Mouse (Mus musculus): ENCODE results near the gene Arl6. TPM values are rescaled to one million over a fixed set of nuclear protein-coding genes. Genes with fewer than 3 reads are reported as not detected.

Arl6 gene
- polyA plus RNA-seq, 1 experiment from 2014 or later: 51.8 TPM

DNA sequence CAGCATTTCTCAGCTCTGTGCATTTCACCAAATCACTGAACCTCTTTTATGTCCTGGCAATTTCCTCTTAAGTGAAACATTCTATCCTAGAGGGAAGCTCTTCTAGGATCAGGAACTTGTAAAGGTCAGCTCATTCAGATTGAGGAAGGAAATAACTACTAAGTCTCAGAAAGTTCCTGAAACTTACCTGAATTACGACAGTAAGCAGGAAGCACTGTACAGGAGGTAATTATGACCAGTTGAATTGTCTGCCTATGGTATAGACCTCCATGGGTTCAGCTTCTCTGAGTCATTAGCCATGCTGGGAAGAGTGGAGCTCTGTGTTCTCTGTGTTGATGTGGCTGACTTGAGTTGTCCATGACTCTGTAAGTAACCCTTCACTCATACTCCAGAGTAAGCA, 28.4 kb downstream of the Arl6 start:
- POLR2A ChIA-PET: no interaction called here
- no peak for TF ChIP-seq CTCF (IDR thresholded peaks at IDR 0.05)
- CTCF ChIA-PET: no interaction called here
- in situ Hi-C loops (cut with MboI; ENCODE audit: low pct_unique_long_range_greater_than_20kb): no loop called here
- H3K27me3 ChIP-seq: no peaks in the 10 kb centered on the region
- no peak for ATAC-seq
- DNase-seq (ENCODE audit: low read depth, low spot score): no peak

DNA sequence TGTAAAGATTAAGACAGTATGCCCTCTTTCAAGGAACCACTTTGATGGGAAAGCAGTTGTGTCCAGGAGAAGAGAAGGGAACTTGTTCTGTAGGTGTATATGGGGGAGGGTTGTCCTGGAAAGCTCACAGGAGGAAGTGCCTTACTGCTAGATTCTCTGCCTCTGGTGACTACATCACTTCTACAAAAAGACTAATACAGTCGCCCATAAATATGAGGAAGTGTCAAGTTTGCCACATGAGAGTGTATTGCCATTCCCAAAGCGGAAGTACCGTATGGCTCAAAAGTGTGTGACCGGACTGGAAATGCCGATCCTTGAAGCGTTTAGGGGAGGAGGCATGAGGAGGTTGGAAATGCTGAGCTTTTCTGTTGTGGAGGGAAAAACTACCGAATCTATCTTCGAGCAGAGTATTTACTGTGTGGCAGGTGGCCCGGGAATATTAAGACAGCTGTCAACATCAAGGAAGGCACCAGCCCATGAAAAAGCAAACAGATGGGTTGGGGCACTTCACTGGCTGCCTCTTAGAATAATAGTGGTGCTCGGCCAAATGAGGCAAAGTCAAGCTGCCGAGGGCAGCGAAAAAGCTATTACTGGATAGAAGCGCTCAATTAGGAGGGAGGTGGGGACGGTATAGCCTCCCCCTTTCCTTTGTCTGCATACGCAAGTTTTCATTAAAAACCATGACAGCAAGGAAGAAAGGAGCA, 35.0 kb downstream of the Arl6 start:
- POLR2A ChIA-PET: no interaction called here
- no peak for ATAC-seq
- in situ Hi-C loops (cut with MboI; ENCODE audit: low pct_unique_long_range_greater_than_20kb): no loop called here
- TF ChIP-seq CTCF (IDR thresholded peaks at IDR 0.05): no peak
- no peak for DNase-seq (ENCODE audit: low read depth, low spot score)
- no peaks in the 10 kb centered on the region for H3K27me3 ChIP-seq
- CTCF ChIA-PET: no interaction called here

- in situ Hi-C loops (cut with MboI; ENCODE audit: low pct_unique_long_range_greater_than_20kb): no loop called here
- DNase-seq (ENCODE audit: low read depth, low spot score) (no peak), ATAC-seq (peak; percentile 98)
- CTCF ChIA-PET: interaction anchor here (1.0 to 1.4 kb wide), 2 partner anchors 18 to 102 kb away, joined by 3 read pairs; no protein-coding TSS in a partner anchor
- H3K27me3 ChIP-seq: no peaks in the 10 kb centered on the region
- peak; percentile 61 for TF ChIP-seq CTCF (IDR thresholded peaks at IDR 0.05)
- POLR2A ChIA-PET: interaction anchor here (1.0 kb wide), 1 partner anchor 97 kb away, joined by 3 read pairs; no protein-coding TSS in a partner anchor
These were observed 38.6 kb downstream of the Arl6 start, which contains the start of gene Crybg3 for GRCm38 (mm10) chr16:59600311-59601251. Crybg3 (minus strand) TSS chr16:59600979.

DNA sequence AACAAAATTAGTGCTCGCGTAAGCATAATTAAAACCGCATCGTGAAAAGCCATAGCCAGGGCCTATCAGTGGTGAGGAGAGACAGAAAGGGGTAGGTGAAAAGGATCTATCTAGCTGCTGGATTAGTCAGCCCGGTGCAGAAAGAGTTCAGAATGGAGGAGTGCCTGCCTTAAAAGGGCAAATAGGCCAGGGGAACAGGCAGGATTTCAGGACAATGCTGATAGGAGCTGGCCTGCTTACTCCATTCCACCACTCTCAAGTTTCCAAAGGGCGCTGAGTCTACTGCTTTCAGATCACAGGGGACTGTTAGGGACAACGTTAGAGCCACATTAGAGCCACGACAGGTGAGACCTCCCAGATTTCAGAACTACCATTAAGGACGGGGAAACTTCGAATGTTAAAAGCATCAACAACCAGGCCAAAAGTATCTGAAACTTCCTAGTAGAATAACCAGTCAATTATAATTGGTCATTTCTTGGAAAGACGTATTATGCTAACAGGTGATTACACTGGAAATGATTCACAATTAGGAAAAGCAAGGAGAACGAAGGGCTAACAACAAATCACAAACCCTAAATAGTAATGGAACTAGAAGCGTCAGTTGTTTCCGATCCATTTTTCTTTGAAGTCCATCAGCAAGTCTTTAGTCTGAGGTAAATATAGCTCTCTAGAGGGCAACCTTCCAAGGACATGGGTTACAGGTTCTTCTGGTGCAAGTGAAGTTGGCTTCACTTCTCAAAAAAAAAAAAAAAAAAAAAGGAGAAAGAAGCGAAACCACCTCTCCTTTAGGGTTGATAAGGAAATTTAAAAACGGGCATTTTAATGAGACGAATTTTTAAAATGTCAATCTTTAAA, 39.6 kb downstream of the Arl6 start:
- ATAC-seq: no peak
- no peak for DNase-seq (ENCODE audit: low read depth, low spot score)
- CTCF ChIA-PET: interaction anchor here (1.4 kb wide), 1 partner anchor 18 kb away, joined by 3 read pairs; no protein-coding TSS in a partner anchor
- H3K27me3 ChIP-seq: no peaks in the 10 kb centered on the region
- POLR2A ChIA-PET: no interaction called here
- in situ Hi-C loops (cut with MboI; ENCODE audit: low pct_unique_long_range_greater_than_20kb): no loop called here
- no peak for TF ChIP-seq CTCF (IDR thresholded peaks at IDR 0.05)

GRCm38 (mm10) chr16:59598997-59599396, 40.2 kb downstream of the Arl6 start:
- DNase-seq (ENCODE audit: low read depth, low spot score) (no peak), ATAC-seq (no peak)
- CTCF ChIA-PET: no interaction called here
- in situ Hi-C loops (cut with MboI; ENCODE audit: low pct_unique_long_range_greater_than_20kb): no loop called here
- TF ChIP-seq CTCF (IDR thresholded peaks at IDR 0.05): no peak
- POLR2A ChIA-PET: no interaction called here
- H3K27me3 ChIP-seq: no peaks in the 10 kb centered on the region

GRCm38 (mm10) chr16:59597256-59597655, 41.9 kb downstream of the Arl6 start:
- no peak for DNase-seq (ENCODE audit: low read depth, low spot score)
- in situ Hi-C loops (cut with MboI; ENCODE audit: low pct_unique_long_range_greater_than_20kb): no loop called here
- ChIA-PET POLR2A (no interaction called here), CTCF (no interaction called here)
- no peak for TF ChIP-seq CTCF (IDR thresholded peaks at IDR 0.05)
- no peaks in the 10 kb centered on the region for H3K27me3 ChIP-seq
- no peak for ATAC-seq

DNA sequence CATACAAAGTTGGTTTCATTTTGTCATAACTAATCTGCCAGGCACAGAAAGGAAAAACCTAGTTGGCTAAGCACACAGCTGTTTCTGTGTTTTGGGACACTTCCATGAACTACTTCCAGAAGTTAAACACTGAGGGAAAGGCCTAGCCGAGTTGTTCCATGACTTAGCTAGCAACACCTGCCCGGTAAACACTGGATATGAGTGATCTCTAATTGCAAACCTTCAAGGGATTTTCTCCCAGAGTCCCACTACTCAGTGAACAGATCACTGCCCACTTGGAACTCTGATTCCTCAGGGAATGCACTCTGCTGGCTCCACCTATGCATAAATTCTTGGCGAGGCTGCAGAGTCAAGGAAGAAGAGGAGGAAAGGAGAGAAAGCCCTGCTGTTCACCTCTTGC, 44.5 kb downstream of the Arl6 start:
- in situ Hi-C loops (cut with MboI; ENCODE audit: low pct_unique_long_range_greater_than_20kb): no loop called here
- ChIA-PET POLR2A (no interaction called here), CTCF (no interaction called here)
- no peak for TF ChIP-seq CTCF (IDR thresholded peaks at IDR 0.05)
- ATAC-seq (peak; percentile 46), DNase-seq (ENCODE audit: low read depth, low spot score) (no peak)
- H3K27me3 ChIP-seq: no peaks in the 10 kb centered on the region

GRCm38 (mm10) chr16:59590790-59591189, 48.4 kb downstream of the Arl6 start:
- no peak for DNase-seq (ENCODE audit: low read depth, low spot score)
- in situ Hi-C loops (cut with MboI; ENCODE audit: low pct_unique_long_range_greater_than_20kb): no loop called here
- no peaks in the 10 kb centered on the region for H3K27me3 ChIP-seq
- ChIA-PET POLR2A (no interaction called here), CTCF (no interaction called here)
- no peak for TF ChIP-seq CTCF (IDR thresholded peaks at IDR 0.05)
- no peak for ATAC-seq

- CTCF ChIA-PET: no interaction called here
- ATAC-seq (no peak), DNase-seq (ENCODE audit: low read depth, low spot score) (no peak)
- in situ Hi-C loops (cut with MboI; ENCODE audit: low pct_unique_long_range_greater_than_20kb): no loop called here
- POLR2A ChIA-PET: no interaction called here
- H3K27me3 ChIP-seq: no peaks in the 10 kb centered on the region
- no peak for TF ChIP-seq CTCF (IDR thresholded peaks at IDR 0.05)
These were observed 50.7 kb downstream of the Arl6 start for GRCm38 (mm10) chr16:59588351-59589025.

DNA sequence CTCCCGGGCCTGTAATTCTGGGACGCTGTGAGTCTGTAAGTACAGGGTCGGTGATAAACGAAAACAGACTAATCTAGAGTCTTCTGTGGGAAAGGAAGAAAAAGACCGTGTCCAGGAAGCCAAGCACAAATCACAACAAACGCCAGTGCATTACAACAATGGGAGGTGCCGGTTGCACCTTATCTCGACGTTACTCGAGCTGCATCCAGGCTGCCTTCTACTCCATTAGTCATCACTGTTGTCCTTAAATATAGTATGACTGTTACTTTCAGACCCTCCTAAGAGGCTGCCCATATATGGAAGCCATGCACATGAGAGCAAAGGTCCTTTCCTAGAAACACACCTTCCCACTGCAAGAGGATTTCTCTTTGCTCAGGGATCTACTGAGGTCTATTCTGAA, 51.4 kb downstream of the Arl6 start:
- in situ Hi-C loops (cut with MboI; ENCODE audit: low pct_unique_long_range_greater_than_20kb): no loop called here
- ATAC-seq: no peak
- CTCF ChIA-PET: no interaction called here
- TF ChIP-seq CTCF (IDR thresholded peaks at IDR 0.05): no peak
- POLR2A ChIA-PET: no interaction called here
- no peak for DNase-seq (ENCODE audit: low read depth, low spot score)
- no peaks in the 10 kb centered on the region for H3K27me3 ChIP-seq
